Mouse (Mus musculus) forebrain, embryonic 14.5 days (tissue): Measurements from ENCODE around the gene Strip1. TPM values are rescaled to one million over a fixed set of nuclear protein-coding genes. Genes with fewer than 3 reads are reported as not detected.
"Not testable (repeated sequence)": the region's sequence is repeated elsewhere in the genome, so short reads cannot be mapped to it uniquely, and the experiment has no call there.

Source experiments
- ATAC-seq: fragments of 200-750 bp; cut with Nextera tagmentation; 2 replicates; pipeline ENCODE4 v1.8.0; 2017; ENCODE audit warnings: mild to moderate bottlenecking, moderate library complexity
- DNase-seq: peaks from one replicate; pipeline ENCODE4 v3.0.0-alpha.2; 2015; ENCODE audit warnings: low spot score
- H3K27ac ChIP-seq: fragments of 300-500 bp; sonication (generic); 2 replicates; pipeline ENCODE4 v1.5.1; 2014; ENCODE audit warnings: low read depth, mild to moderate bottlenecking, control low read depth, low read length, moderate library complexity
- H3K27me3 ChIP-seq: fragments of 300-500 bp; sonication (generic); replicated peaks from 2 replicates; pipeline ENCODE4 v1.6.1; 2014; ENCODE audit warnings: low read length, control low read depth, mixed read lengths; ENCODE audit not compliant: control insufficient read depth, insufficient read depth
- H3K36me3 ChIP-seq: fragments of 300-500 bp; sonication (generic); 2 replicates; pipeline ENCODE4 v1.6.1; 2014; ENCODE audit warnings: low read length, control low read depth; ENCODE audit not compliant: control insufficient read depth, insufficient read depth
- H3K4me1 ChIP-seq: fragments of 300-500 bp; sonication (generic); 2 replicates; pipeline ENCODE4 v1.6.1; 2014; ENCODE audit warnings: antibody characterized with exemption, low read length, control low read depth; ENCODE audit not compliant: control insufficient read depth, insufficient read depth
- H3K4me2 ChIP-seq: fragments of 300-500 bp; sonication (generic); 2 replicates; pipeline ENCODE4 v1.6.1; 2014; ENCODE audit warnings: mild to moderate bottlenecking, control low read depth, low read length
- H3K4me3 ChIP-seq: fragments of 300-500 bp; sonication (generic); 2 replicates; pipeline ENCODE4 v1.5.1; 2014; ENCODE audit warnings: low read depth, low read length, control low read depth
- H3K9ac ChIP-seq: fragments of 300-500 bp; sonication (generic); 2 replicates; pipeline ENCODE4 v1.6.1; 2014; ENCODE audit warnings: mild to moderate bottlenecking, low read length, control low read depth, moderate library complexity
- H3K9me3 ChIP-seq: fragments of 300-500 bp; sonication (generic); replicated peaks from 2 replicates; pipeline ENCODE4 v1.6.1; 2016; ENCODE audit warnings: low read length, control low read depth, mixed read lengths; ENCODE audit not compliant: control insufficient read depth
- WGBS: fragments of 180-500 bp; shearing (Covaris S2); extraction: QIAGEN DNeasy Blood & Tissue Kit; methylation state at CpG from one replicate; pipeline ENCODE4 v1.1.7; 2014; 5-methylcytosine and 5-hydroxymethylcytosine counted together
- polyA plus RNA-seq: library from polyadenylated mRNA; unstranded; fragments of >200 nt; fragmentation: Nextera tagmentation; extraction: Ambion mirVana; gene quantifications from 2 replicates; pipeline ENCODE4 v1.2.1, GENCODE M21; 2014

Strip1 gene
- polyA plus RNA-seq, 1 experiment from 2014 or later = 134 TPM

DNA sequence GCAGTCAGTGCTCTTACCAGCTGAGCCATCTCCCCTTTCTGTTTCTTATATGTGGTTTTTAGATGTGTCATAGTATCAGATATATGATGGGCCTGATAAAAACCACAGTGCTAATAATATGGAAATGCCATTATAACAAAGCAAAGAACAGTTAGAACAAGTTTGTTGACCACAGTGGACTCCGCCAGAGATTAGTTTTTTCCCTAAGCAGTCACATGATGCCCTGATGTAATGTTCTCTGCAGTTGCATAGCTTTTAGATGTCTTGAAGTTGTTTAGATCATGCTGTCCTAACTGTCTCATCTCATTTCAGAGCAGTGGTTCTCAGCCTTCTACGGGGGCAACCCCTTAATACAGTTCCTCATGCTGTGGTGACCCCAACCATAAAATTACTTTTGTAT, 24.7 kb upstream of the Strip1 start:
- ATAC-seq (no peak), DNase-seq (no peak)
- 93% methylated on average over 2 of the region's 2 CpGs for WGBS
- H3K4me1 ChIP-seq = no peaks in the 10 kb centered on the region
- H3K27me3 ChIP-seq = no peaks in the 10 kb centered on the region
- no peaks in the 10 kb centered on the region for H3K9me3 ChIP-seq
- no peak overlapping the region for H3K9ac ChIP-seq
- no peak overlapping the region for H3K27ac ChIP-seq
- H3K4me3 ChIP-seq = no peak overlapping the region
- peaks cover 18% of the 10 kb centered on the region; the same call in 1 of the 2 replicates for H3K36me3 ChIP-seq
- H3K4me2 ChIP-seq = no peak overlapping the region

DNA sequence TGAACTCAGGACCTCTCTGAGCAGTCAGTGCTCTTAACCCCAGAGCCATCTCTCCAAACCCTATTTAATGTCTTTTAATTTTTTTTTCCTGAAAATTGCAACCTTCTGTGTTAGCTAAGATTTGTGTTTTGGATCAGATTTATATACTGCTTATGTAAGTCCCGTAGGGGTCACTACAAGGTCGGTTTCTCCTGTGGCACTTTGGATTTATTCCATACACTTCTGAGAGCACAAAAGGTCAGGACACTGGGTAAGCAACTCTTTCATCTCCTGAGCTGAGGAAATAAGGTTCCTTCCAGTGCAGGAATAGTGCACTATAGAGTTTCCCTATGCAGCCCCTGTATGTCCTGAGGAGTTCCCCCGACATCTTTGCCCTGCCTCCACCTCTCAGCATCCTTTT, 24.0 kb upstream of the Strip1 start:
- Histone ChIP-seq H3K27ac (no peak overlapping the region), H3K4me2 (no peak overlapping the region), H3K4me3 (no peak overlapping the region), H3K36me3 (peaks cover 12% of the 10 kb centered on the region; the same call in 1 of the 2 replicates), H3K27me3 (no peaks in the 10 kb centered on the region), H3K9me3 (no peaks in the 10 kb centered on the region), H3K9ac (no peak overlapping the region), H3K4me1 (no peaks in the 10 kb centered on the region)
- WGBS = 90% methylated on average over 3 of the region's 3 CpGs
- ATAC-seq (no peak), DNase-seq (no peak)

- H3K9ac ChIP-seq = no peak overlapping the region
- H3K36me3 ChIP-seq = 0 out of 2 replicates have a peak, but pooled peaks cover 7% of the 10 kb centered on the region
- ATAC-seq = no peak
- H3K4me3 ChIP-seq = no peak overlapping the region
- H3K27me3 ChIP-seq = no peaks in the 10 kb centered on the region
- H3K4me2 ChIP-seq = no peak overlapping the region
- WGBS = 86% methylated on average over 3 of the region's 3 CpGs
- H3K4me1 ChIP-seq = no peaks in the 10 kb centered on the region
- H3K27ac ChIP-seq = no peak overlapping the region
- no peak for DNase-seq
- H3K9me3 ChIP-seq = no peaks in the 10 kb centered on the region
Observed at GRCm38 (mm10) chr3:107654861-107655260, 23.4 kb upstream of the Strip1 start.

DNA sequence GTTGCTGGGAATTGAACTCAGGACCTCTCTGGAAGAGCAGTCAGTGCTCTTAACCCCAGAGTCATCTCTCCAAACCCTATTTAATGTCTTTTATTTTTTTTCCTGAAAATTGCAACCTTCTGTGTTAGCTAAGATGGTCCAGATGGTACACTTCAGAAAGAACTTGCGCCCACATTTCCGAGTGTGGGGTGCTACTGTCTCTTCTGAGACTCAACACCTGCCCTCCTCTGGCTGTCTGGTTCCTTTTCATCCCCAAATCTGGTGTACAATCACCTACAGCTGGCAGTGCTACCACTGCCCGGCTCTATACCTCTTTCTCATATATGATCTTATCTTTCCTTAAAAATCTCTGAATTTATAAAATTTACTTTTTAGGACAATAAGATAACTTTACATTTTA, 21.5 kb upstream of the Strip1 start:
- DNase-seq = no peak
- no peaks in the 10 kb centered on the region for H3K27me3 ChIP-seq
- no peak overlapping the region for H3K4me2 ChIP-seq
- H3K27ac ChIP-seq = no peak overlapping the region
- H3K4me3 ChIP-seq = no peak overlapping the region
- H3K4me1 ChIP-seq = no peaks in the 10 kb centered on the region
- no peaks in the 10 kb centered on the region for H3K36me3 ChIP-seq
- no peak for ATAC-seq
- no peak overlapping the region for H3K9ac ChIP-seq
- H3K9me3 ChIP-seq = no peaks in the 10 kb centered on the region
- 97% methylated on average over 3 of the region's 3 CpGs for WGBS

DNA sequence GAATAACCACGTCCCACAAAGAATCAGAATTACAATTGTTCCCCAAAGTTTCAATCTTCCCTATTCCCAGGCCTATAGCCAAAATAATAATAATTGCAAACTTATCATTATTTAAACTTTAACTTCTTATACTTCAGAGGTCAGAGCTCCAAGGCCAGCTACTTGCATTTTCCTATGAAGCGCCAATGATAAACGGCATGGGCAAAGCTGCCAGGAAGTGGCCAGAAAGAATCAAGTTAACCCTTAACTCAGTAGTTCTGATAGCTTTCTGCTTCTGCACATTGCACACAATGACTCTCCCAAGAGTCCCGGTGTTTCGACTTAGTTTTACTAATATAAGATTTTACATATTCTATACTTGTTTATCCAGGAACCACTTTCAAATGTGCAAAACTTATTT, 18.8 kb upstream of the Strip1 start:
- ATAC-seq, DNase-seq, H3K4me2 ChIP-seq, H3K4me1 ChIP-seq, H3K9me3 ChIP-seq, H3K9ac ChIP-seq, H3K4me3 ChIP-seq, H3K27ac ChIP-seq, H3K36me3 ChIP-seq, H3K27me3 ChIP-seq: not testable (repeated sequence)
- WGBS = 78% methylated on average over 5 of the region's 5 CpGs

DNA sequence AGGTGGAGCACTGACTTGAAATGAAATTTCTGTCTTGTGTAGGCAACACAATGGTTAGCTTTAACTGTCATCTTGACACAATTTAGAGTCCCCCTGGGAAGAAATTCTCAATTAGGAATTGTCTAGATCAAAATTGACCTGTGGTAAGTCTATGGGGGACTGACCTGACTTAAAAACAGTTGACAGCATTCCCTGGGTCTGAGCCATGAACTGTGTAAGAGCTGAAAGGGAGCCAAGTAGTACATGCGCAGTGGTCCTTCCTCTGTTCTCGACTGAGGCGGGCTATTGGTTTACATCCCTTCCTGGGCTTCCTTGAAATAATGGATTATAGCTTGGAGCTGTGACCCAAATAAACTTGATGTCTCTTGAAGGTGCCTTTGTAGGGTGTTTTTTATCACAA, 15.5 kb upstream of the Strip1 start:
- H3K9me3 ChIP-seq = no peaks in the 10 kb centered on the region
- no peaks in the 10 kb centered on the region for H3K27me3 ChIP-seq
- ATAC-seq = no peak
- WGBS = 89% methylated on average over 3 of the region's 3 CpGs
- DNase-seq = no peak
- H3K9ac ChIP-seq = no peak overlapping the region
- no peak overlapping the region for H3K4me3 ChIP-seq
- no peaks in the 10 kb centered on the region for H3K4me1 ChIP-seq
- H3K27ac ChIP-seq = no peak overlapping the region
- H3K4me2 ChIP-seq = no peak overlapping the region
- H3K36me3 ChIP-seq = no peaks in the 10 kb centered on the region

DNA sequence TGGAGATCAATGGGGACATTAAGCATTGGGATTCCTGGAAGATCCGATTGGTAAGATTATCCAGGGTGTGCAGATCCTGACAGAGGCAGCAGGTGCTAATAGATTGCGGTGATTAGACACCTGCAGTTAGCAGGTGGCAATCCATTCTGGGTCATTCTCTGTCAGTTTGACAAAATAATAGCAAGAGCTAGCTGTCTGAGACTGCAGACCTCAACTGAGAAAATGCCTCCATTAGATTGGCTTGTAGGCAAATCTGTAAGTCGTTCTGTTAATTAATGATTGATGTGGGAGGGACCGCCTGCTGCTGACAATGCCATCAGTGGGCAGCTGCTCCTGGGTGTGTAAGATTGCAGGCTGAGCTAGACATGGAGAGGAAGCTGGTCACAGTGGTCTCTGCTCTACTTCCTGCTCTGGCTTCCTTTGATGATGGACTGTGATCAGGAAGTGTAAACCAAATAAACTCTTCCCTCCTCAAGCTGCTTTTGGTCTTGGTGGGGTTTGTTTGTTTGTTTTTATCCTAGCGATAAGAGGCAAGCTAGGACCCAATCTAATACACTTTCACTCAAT, 6.2 kb upstream of the Strip1 start:
- Histone ChIP-seq H3K27me3 (no peaks in the 10 kb centered on the region), H3K9me3 (no peaks in the 10 kb centered on the region), H3K36me3 (no peaks in the 10 kb centered on the region), H3K4me2 (no peak overlapping the region), H3K4me3 (no peak overlapping the region), H3K9ac (no peak overlapping the region), H3K27ac (no peak overlapping the region), H3K4me1 (no peaks in the 10 kb centered on the region)
- peak; percentile 22 for DNase-seq
- no peak for ATAC-seq
- 58% methylated on average over 5 of the region's 5 CpGs for WGBS

GRCm38 (mm10) chr3:107636236-107636635, 4.7 kb upstream of the Strip1 start:
- Histone ChIP-seq H3K36me3 (no peaks in the 10 kb centered on the region), H3K27me3 (no peaks in the 10 kb centered on the region), H3K27ac (no peak overlapping the region), H3K9me3 (no peaks in the 10 kb centered on the region), H3K4me2 (no peak overlapping the region), H3K9ac (no peak overlapping the region), H3K4me3 (no peak overlapping the region), H3K4me1 (no peaks in the 10 kb centered on the region)
- 81% methylated on average over 3 of the region's 3 CpGs for WGBS
- DNase-seq = no peak
- ATAC-seq = no peak

DNA sequence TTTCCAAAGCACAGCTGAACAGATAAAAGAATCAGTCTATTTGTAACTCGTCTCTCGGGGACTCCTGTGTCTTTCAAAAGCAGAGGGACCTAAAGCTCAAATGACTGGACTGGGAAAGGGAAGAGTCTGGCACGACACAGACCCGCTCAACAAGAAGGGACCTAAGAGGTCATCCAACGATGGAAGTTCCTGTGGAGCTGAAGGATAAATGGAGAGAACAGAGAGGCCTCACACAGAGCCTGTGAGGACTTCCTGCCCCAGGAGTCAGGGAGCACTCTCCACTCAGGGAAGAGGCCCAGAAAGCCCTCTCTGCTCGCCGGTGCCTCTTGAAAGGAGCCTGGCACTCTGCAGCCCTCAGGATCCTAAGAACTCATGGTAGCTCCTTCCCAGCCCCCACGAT, 4.3 kb upstream of the Strip1 start:
- Histone ChIP-seq H3K4me3 (no peak overlapping the region), H3K4me2 (no peak overlapping the region), H3K36me3 (no peaks in the 10 kb centered on the region), H3K27me3 (no peaks in the 10 kb centered on the region), H3K9me3 (no peaks in the 10 kb centered on the region), H3K4me1 (no peaks in the 10 kb centered on the region), H3K9ac (no peak overlapping the region), H3K27ac (no peak overlapping the region)
- 62% methylated on average over 8 of the region's 8 CpGs for WGBS
- no peak for ATAC-seq
- no peak for DNase-seq
